Mouse (Mus musculus) liver, postnatal 0 days (tissue): Measurements from ENCODE around the gene Triap1. TPM values are rescaled to one million over a fixed set of nuclear protein-coding genes. Genes with fewer than 3 reads are reported as not detected.

Source experiments
- ATAC-seq: fragments of 200-750 bp; cut with Nextera tagmentation; 2 replicates; pipeline ENCODE4 v1.8.0; 2017; ENCODE audit warnings: mild to moderate bottlenecking, moderate library complexity
- DNase-seq: peaks from one replicate; pipeline ENCODE4 v3.0.0-alpha.2; 2016
- H3K27ac ChIP-seq: fragments of 300-500 bp; sonication (generic); 2 replicates; pipeline ENCODE4 v1.5.1; 2014; ENCODE audit warnings: antibody characterized with exemption, moderate library complexity, mild to moderate bottlenecking, low read depth
- H3K27me3 ChIP-seq: fragments of 300-500 bp; sonication (generic); 2 replicates; pipeline ENCODE4 v1.6.1; 2014; ENCODE audit warnings: low read length, control low read depth, mixed read lengths; ENCODE audit not compliant: insufficient read depth
- H3K36me3 ChIP-seq: fragments of 300-500 bp; sonication (generic); replicated peaks from 2 replicates; pipeline ENCODE4 v1.6.1; 2014; ENCODE audit warnings: mild to moderate bottlenecking, control low read depth, low read length, moderate library complexity, mixed read lengths; ENCODE audit not compliant: insufficient read depth
- H3K4me1 ChIP-seq: fragments of 300-500 bp; sonication (generic); 2 replicates; pipeline ENCODE4 v1.6.1; 2014; ENCODE audit warnings: antibody characterized with exemption, mild to moderate bottlenecking, control low read depth; ENCODE audit not compliant: insufficient read depth
- H3K4me2 ChIP-seq: fragments of 300-500 bp; sonication (generic); 2 replicates; pipeline ENCODE4 v1.6.1; 2014; ENCODE audit warnings: low read depth, mild to moderate bottlenecking, low read length, moderate library complexity, mixed read lengths
- H3K4me3 ChIP-seq: fragments of 300-500 bp; sonication (generic); 2 replicates; pipeline ENCODE4 v1.5.1; 2014; ENCODE audit warnings: low read depth, low read length
- H3K9ac ChIP-seq: fragments of 300-500 bp; sonication (generic); replicated peaks from 2 replicates; pipeline ENCODE4 v1.6.1; 2014; ENCODE audit warnings: mild to moderate bottlenecking, moderate library complexity
- H3K9me3 ChIP-seq: fragments of 300-500 bp; sonication (generic); 2 replicates; pipeline ENCODE4 v1.6.1; 2016; ENCODE audit warnings: mild to moderate bottlenecking, control low read depth, low read length, mixed read lengths
- CTCF ChIP-seq: sonication (generic); IDR thresholded peaks from 2 replicates; pipeline ENCODE4 v1.5.1; 2016; ENCODE audit warnings: antibody characterized with exemption, low read depth
- EP300 ChIP-seq: IDR thresholded peaks from 2 replicates; pipeline ENCODE4 v1.6.1; 2016; ENCODE audit warnings: antibody characterized with exemption, low read depth, mild to moderate bottlenecking
- WGBS: fragments of 180-500 bp; shearing (Covaris S2); extraction: QIAGEN DNeasy Blood & Tissue Kit; methylation state at CpG from one replicate; pipeline ENCODE4 v1.1.7; 2014; ENCODE audit not compliant: insufficient replicate concordance; 5-methylcytosine and 5-hydroxymethylcytosine counted together
- polyA plus RNA-seq: library from polyadenylated mRNA; unstranded; fragments of >200 nt; fragmentation: Nextera tagmentation; extraction: Ambion mirVana; gene quantifications from 2 replicates; pipeline ENCODE4 v1.2.1, GENCODE M21; 2015

The Triap1 gene
- polyA plus RNA-seq, 1 experiment from 2014 or later: 24.2 TPM

GRCm38 (mm10) chr5:115391935-115392334 lies 50.9 kb downstream of the Triap1 start:
- TF ChIP-seq EP300 (no peak), CTCF (no peak)
- H3K9ac ChIP-seq: no peak overlapping the region
- ATAC-seq (no peak), DNase-seq (no peak)
- H3K36me3 ChIP-seq: no peaks in the 10 kb centered on the region
- H3K9me3 ChIP-seq: no peaks in the 10 kb centered on the region
- WGBS: 47% methylated on average over 8 of the region's 9 CpGs
- H3K27ac ChIP-seq: no peak overlapping the region
- peaks cover 14% of the 10 kb centered on the region; the same call in 1 of the 2 replicates for H3K27me3 ChIP-seq
- no peaks in the 10 kb centered on the region for H3K4me1 ChIP-seq
- H3K4me2 ChIP-seq: no peak overlapping the region
- H3K4me3 ChIP-seq: no peak overlapping the region

- no peak for DNase-seq
- Histone ChIP-seq H3K27me3 (peaks cover 22% of the 10 kb centered on the region), H3K36me3 (no peaks in the 10 kb centered on the region), H3K4me1 (no peaks in the 10 kb centered on the region), H3K9ac (no peak overlapping the region), H3K9me3 (no peaks in the 10 kb centered on the region), H3K4me2 (no peak overlapping the region), H3K27ac (no peak overlapping the region), H3K4me3 (no peak overlapping the region)
- WGBS: 69% methylated on average over 1 of the region's 1 CpGs
- no peak for ATAC-seq
- TF ChIP-seq EP300 (no peak), CTCF (no peak)
These were observed 51.9 kb downstream of the Triap1 start for GRCm38 (mm10) chr5:115392969-115393368.

Other genes with a start within 250 kb of the Triap1 start
- 6.0 and 6.6 TPM in 2 replicates for gene Gm10401, start 242.9 kb upstream of the Triap1 start, polyA plus RNA-seq
- 87.9 and 93.4 TPM in 2 replicates for gene Acads, start 221.9 kb upstream of the Triap1 start, polyA plus RNA-seq
- gene Unc119b, start 206.2 kb upstream of the Triap1 start, polyA plus RNA-seq: 6.9 and 8.0 TPM in 2 replicates
- gene Mlec, start 183.0 kb upstream of the Triap1 start, polyA plus RNA-seq: 8.2 and 10.1 TPM in 2 replicates
- not detected in 2 replicates for gene Cabp1, start 146.8 kb upstream of the Triap1 start, polyA plus RNA-seq
- gene Pop5, start 105.4 kb upstream of the Triap1 start, polyA plus RNA-seq: 58.7 and 61.8 TPM in 2 replicates
- 75.4 and 78.4 TPM in 2 replicates for gene Rnf10, start 68.3 kb upstream of the Triap1 start, polyA plus RNA-seq
- gene Coq5, start 61.6 kb upstream of the Triap1 start, polyA plus RNA-seq: 19.5 and 19.6 TPM in 2 replicates
- 388 and 399 TPM in 2 replicates for gene Dynll1, start 40.2 kb upstream of the Triap1 start, polyA plus RNA-seq
- gene Srsf9, start 14.0 kb upstream of the Triap1 start, polyA plus RNA-seq: 86.0 and 90.6 TPM in 2 replicates
- gene Gatc, start within 50 bp of the Triap1 start, polyA plus RNA-seq: 11.7 and 12.1 TPM in 2 replicates
- gene Cox6a1, start 7.8 kb downstream of the Triap1 start, polyA plus RNA-seq: 936 and 952 TPM in 2 replicates
- 0.15 and 0.26 TPM in 2 replicates for gene Msi1, start 88.4 kb downstream of the Triap1 start, polyA plus RNA-seq
- gene Pla2g1b, start 125.0 kb downstream of the Triap1 start, polyA plus RNA-seq: not detected in 2 replicates
- gene Sirt4, start 143.5 kb downstream of the Triap1 start, polyA plus RNA-seq: 3.5 and 3.9 TPM in 2 replicates
- 14.9 and 16.3 TPM in 2 replicates for gene Pxn, start 165.5 kb downstream of the Triap1 start, polyA plus RNA-seq
- 793 and 822 TPM in 2 replicates for gene Rplp0, start 218.2 kb downstream of the Triap1 start, polyA plus RNA-seq
- gene Gcn1l1, start 224.0 kb downstream of the Triap1 start, polyA plus RNA-seq: 7.7 and 10.3 TPM in 2 replicates